Mouse (Mus musculus) cerebellum, adult (tissue): ENCODE results near the gene Hsh2d.

Experiments used
- ATAC-seq: cut with Nextera tagmentation; 2 replicates; pipeline ENCODE4 v1.9.2; 2017; ENCODE audit warnings: mild to moderate bottlenecking, moderate library complexity, mixed read lengths; ENCODE audit not compliant: insufficient number of reproducible peaks, low FRiP score, low TSS enrichment

Hsh2d gene

GRCm38 (mm10) chr8:72183554-72184202, 5.8 kb upstream of the Hsh2d start:
- ATAC-seq, result no peak

GRCm38 (mm10) chr8:72187793-72188331, 1.6 kb upstream of the Hsh2d start:
- no peak for ATAC-seq

- no peak for ATAC-seq
Measured at GRCm38 (mm10) chr8:72190215-72190539, 739 bp downstream of the Hsh2d start.

- ATAC-seq, result no peak
Measured at GRCm38 (mm10) chr8:72192065-72192464, 2.6 kb downstream of the Hsh2d start.

GRCm38 (mm10) chr8:72197997-72198396, 8.6 kb downstream of the Hsh2d start:
- ATAC-seq, result no peak

- ATAC-seq, result no peak
Measured at GRCm38 (mm10) chr8:72208582-72208981, 19.1 kb downstream of the Hsh2d start.

- ATAC-seq, result no peak
Measured at GRCm38 (mm10) chr8:72210222-72210621, 20.8 kb downstream of the Hsh2d start.

- ATAC-seq, result no peak
Measured at GRCm38 (mm10) chr8:72210710-72211109, 21.3 kb downstream of the Hsh2d start.

- no peak for ATAC-seq
Measured at GRCm38 (mm10) chr8:72211846-72212245, 22.4 kb downstream of the Hsh2d start.

- no peak for ATAC-seq
Measured at GRCm38 (mm10) chr8:72212751-72213150, 23.3 kb downstream of the Hsh2d start, which contains the start of gene Cib3. Gene Cib3, minus strand, starts transcription at chr8:72212837.

GRCm38 (mm10) chr8:72213536-72213935, 24.1 kb downstream of the Hsh2d start, which contains the start of gene Gm11034:
Gene Gm11034, minus strand, starts transcription at chr8:72213636.
- ATAC-seq, result no peak

- ATAC-seq, result no peak
Measured at GRCm38 (mm10) chr8:72215060-72215459, 25.6 kb downstream of the Hsh2d start.

GRCm38 (mm10) chr8:72215871-72216270, 26.4 kb downstream of the Hsh2d start:
- ATAC-seq, result no peak

- ATAC-seq, result no peak
Measured at GRCm38 (mm10) chr8:72218781-72219540, 29.5 kb downstream of the Hsh2d start.

GRCm38 (mm10) chr8:72219541-72220363, 30.3 kb downstream of the Hsh2d start, which contains the start of gene Fam32a:
Gene Fam32a, plus strand, starts transcription at chr8:72219730.
- ATAC-seq, result peak; percentile 98

GRCm38 (mm10) chr8:72220758-72221157, 31.3 kb downstream of the Hsh2d start:
- ATAC-seq, result no peak

- no peak for ATAC-seq
Measured at GRCm38 (mm10) chr8:72222656-72223055, 33.2 kb downstream of the Hsh2d start.

GRCm38 (mm10) chr8:72239499-72240402, 50.3 kb downstream of the Hsh2d start, which contains the start of gene Ap1m1:
Gene Ap1m1, plus strand, starts transcription at chr8:72240018.
- peak; percentile 97 for ATAC-seq

GRCm38 (mm10) chr8:72240403-72240763, 50.9 kb downstream of the Hsh2d start:
- peak; percentile 9; the same call in 1 of the 2 replicates for ATAC-seq

GRCm38 (mm10) chr8:72240951-72241350, 51.5 kb downstream of the Hsh2d start:
- ATAC-seq, result no peak
